Mouse (Mus musculus) erythroblast, embryonic 14.5 days (primary cell): ENCODE data around the gene Tshz2.

Experiments used
- GATA1 ChIP-seq: IDR thresholded peaks from 2 replicates; pipeline ENCODE4 v1.6.1; 2012; ENCODE audit warnings: low read length, inconsistent platforms, mixed read lengths
- TAL1 ChIP-seq: IDR thresholded peaks from 3 replicates; pipeline ENCODE4 v1.6.1; 2012; ENCODE audit warnings: low read length, inconsistent platforms, mixed read lengths

DNA sequence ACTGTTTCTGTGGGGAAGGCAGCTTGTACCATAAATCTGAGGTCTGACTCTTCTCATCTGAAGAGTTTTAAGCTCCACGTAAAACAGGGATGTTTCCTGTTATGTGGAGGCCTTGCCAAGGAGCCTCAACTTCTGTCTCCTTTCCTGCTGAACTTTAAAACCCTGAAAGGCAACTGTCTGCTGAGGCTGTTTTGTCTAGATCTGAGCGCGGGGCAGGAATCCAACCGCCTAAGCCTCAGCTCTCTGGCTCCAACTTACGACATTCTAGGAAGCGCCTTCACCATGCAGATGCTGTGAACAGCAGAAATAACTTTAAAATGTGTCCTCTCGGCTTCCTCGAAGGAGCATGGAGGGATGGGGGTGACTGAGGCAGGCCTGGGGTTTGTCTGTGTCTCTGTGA lies 318.2 kb downstream of the Tshz2 start:
- TF ChIP-seq GATA1 (no peak), TAL1 (no peak)
